Comparison of ENCODE assay signal across 8 mouse cellular contexts in genomic region chr7:130681798-130682197, GRCm38 (mm10).
A peak's percentile ranks its signal among the peaks of the same experiment; 100 is the strongest.
DNase-seq lines count a peak whose midpoint lies in the region; ATAC-seq lines count a peak whose summit lies in the region.

No protein-coding gene starts in this region.

- no peaks in the 10 kb centered on the region for H3K9me3 ChIP-seq in intestine, embryonic 16.5 days (ENCODE audit: control insufficient read depth, low read length)

- DNase-seq in cerebellum, postnatal 4 days (ENCODE audit: low spot score in 2 of 2): no peak
- DNase-seq in 3T3-L1 (ENCODE audit: low read depth, low spot score): peak; percentile 59
- peak; percentile 73 to 75 for DNase-seq in heart, postnatal 10 days
- peak; percentile 63 to 78 for DNase-seq in left cerebral cortex, postnatal 10 days (ENCODE audit: extremely low spot score in 1 of 2, low spot score in 2 of 2)

- intact Hi-C loops in heart, postnatal 10 days (cut with DNase I): no loop called here
- intact Hi-C loops in left cerebral cortex, postnatal 10 days (cut with DNase I): no loop called here

- H3K27ac ChIP-seq in intestine, embryonic 16.5 days (ENCODE audit: low read length): no peak overlapping the region

- peaks cover 4% of the 10 kb centered on the region for H3K36me3 ChIP-seq in intestine, embryonic 16.5 days (ENCODE audit: control insufficient read depth, insufficient read depth, low read length)

- H3K4me3 ChIP-seq in intestine, embryonic 16.5 days (ENCODE audit: low read length): no peak overlapping the region

- WGBS in intestine, embryonic 16.5 days: 66% methylated on average over 4 of the region's 4 CpGs

- H3K9ac ChIP-seq in intestine, embryonic 16.5 days (ENCODE audit: low read depth, low read length): no peak overlapping the region

- H3K4me1 ChIP-seq in intestine, embryonic 16.5 days (ENCODE audit: control insufficient read depth, insufficient read depth, low read length): no peaks in the 10 kb centered on the region

- peak; percentile 66 for ATAC-seq in cerebellum, adult (ENCODE audit: insufficient number of reproducible peaks, low FRiP score, low TSS enrichment)
- peak; percentile 77 for ATAC-seq in common myeloid progenitor, adult 5-6 weeks (replicated peaks; ENCODE audit: low read depth, poor library complexity, severe bottlenecking)
- ATAC-seq in intestine, embryonic 16.5 days: no peak
- no peak for ATAC-seq in granulocyte monocyte progenitor cell, adult 5-6 weeks (replicated peaks; ENCODE audit: poor library complexity, severe bottlenecking)

- H3K4me2 ChIP-seq in intestine, embryonic 16.5 days (ENCODE audit: low read depth, low read length): no peak overlapping the region

- no peaks in the 10 kb centered on the region for H3K27me3 ChIP-seq in intestine, embryonic 16.5 days (replicated peaks; ENCODE audit: control insufficient read depth, insufficient read depth, low read length)

Comparison
In these comparisons a context has a peak if more than half of its experiments do, and no peak if none do; other contexts are left out.
1. ATAC-seq: peak in cerebellum, adult (single experiment) and common myeloid progenitor, adult 5-6 weeks (single experiment); none in intestine, embryonic 16.5 days (single experiment) and granulocyte monocyte progenitor cell, adult 5-6 weeks (single experiment).
2. DNase-seq: peak in 3T3-L1 (single experiment), heart, postnatal 10 days (2 of 2) and left cerebral cortex, postnatal 10 days (2 of 2); none in cerebellum, postnatal 4 days (0 of 2).